Mouse (Mus musculus) G1E-ER4 (cell line): Measurements from ENCODE around the gene Rnf44. TPM values are rescaled to one million over a fixed set of nuclear protein-coding genes. Genes with fewer than 3 reads are reported as not detected.

Source experiments
- GATA1 ChIP-seq: IDR thresholded peaks from one replicate; pipeline ENCODE4 v1.8.0; 2012; ENCODE audit warnings: low read length, inconsistent platforms
- polyA plus RNA-seq: library from polyadenylated mRNA; stranded (reverse); fragments of >175 nt; gene quantifications from 2 replicates; pipeline ENCODE4 v1.2.3, GENCODE M21; 2012

Rnf44 gene
- polyA plus RNA-seq, 1 experiment = 288 TPM

- no peak for TF ChIP-seq GATA1
Measured at GRCm38 (mm10) chr13:54692711-54693557, 773 bp downstream of the Rnf44 start.

- TF ChIP-seq GATA1 = no peak
Measured at GRCm38 (mm10) chr13:54691737-54692136, 2.0 kb downstream of the Rnf44 start.

GRCm38 (mm10) chr13:54690151-54690740, 3.5 kb downstream of the Rnf44 start:
- TF ChIP-seq GATA1 = no peak

GRCm38 (mm10) chr13:54687575-54688424, 5.9 kb downstream of the Rnf44 start:
- TF ChIP-seq GATA1 = no peak

- no peak for TF ChIP-seq GATA1
Measured at GRCm38 (mm10) chr13:54687096-54687495, 6.6 kb downstream of the Rnf44 start.

- TF ChIP-seq GATA1 = no peak
Measured at GRCm38 (mm10) chr13:54686139-54687053, 7.3 kb downstream of the Rnf44 start.

- no peak for TF ChIP-seq GATA1
Measured at GRCm38 (mm10) chr13:54685174-54685573, 8.5 kb downstream of the Rnf44 start.

GRCm38 (mm10) chr13:54684140-54684896, 9.4 kb downstream of the Rnf44 start:
- no peak for TF ChIP-seq GATA1

GRCm38 (mm10) chr13:54683301-54683700, 10.4 kb downstream of the Rnf44 start:
- TF ChIP-seq GATA1 = no peak

- no peak for TF ChIP-seq GATA1
Measured at GRCm38 (mm10) chr13:54681291-54681690, 12.4 kb downstream of the Rnf44 start.

GRCm38 (mm10) chr13:54680184-54680853, 13.4 kb downstream of the Rnf44 start:
- TF ChIP-seq GATA1 = no peak

GRCm38 (mm10) chr13:54678263-54678662, 15.4 kb downstream of the Rnf44 start:
- TF ChIP-seq GATA1 = no peak

GRCm38 (mm10) chr13:54675895-54676590, 17.7 kb downstream of the Rnf44 start:
- TF ChIP-seq GATA1 = no peak

- no peak for TF ChIP-seq GATA1
Measured at GRCm38 (mm10) chr13:54670491-54670890, 23.2 kb downstream of the Rnf44 start.
